Mouse (Mus musculus) lung, adult 2 months (tissue): Measurements from ENCODE around the gene Slc22a5. TPM values are rescaled to one million over a fixed set of nuclear protein-coding genes. Genes with fewer than 3 reads are reported as not detected.

Experiments
- DNase-seq: peaks from one replicate; pipeline ENCODE4 v3.0.0; 2022
- H3K4me1 ChIP-seq: fragments of 200-500 bp; 2 replicates; pipeline ENCODE4 v1.6.1; 2011; ENCODE audit warnings: low read length; ENCODE audit not compliant: control insufficient read depth, insufficient read depth
- H3K4me3 ChIP-seq: fragments of 200-500 bp; replicated peaks from 2 replicates; pipeline ENCODE3; 2011; ENCODE audit warnings: low read depth, mild to moderate bottlenecking, control low read depth, low read length; ENCODE audit errors: extremely low read depth
- CTCF ChIP-seq: fragments of 200-500 bp; IDR thresholded peaks from 2 replicates; pipeline ENCODE4 v1.5.1; 2011; ENCODE audit warnings: mild to moderate bottlenecking, low read length, control low read depth; ENCODE audit not compliant: insufficient read depth
- POLR2A ChIP-seq: fragments of 200-500 bp; IDR thresholded peaks from 2 replicates; pipeline ENCODE4 v1.6.1; 2011; ENCODE audit warnings: low read depth, mild to moderate bottlenecking, control low read depth, low read length, borderline replicate concordance; ENCODE audit errors: extremely low read depth
- WGBS: fragments of 180-500 bp; shearing (Covaris S2); methylation state at CpG from one replicate; pipeline ENCODE4 v1.1.7; 2018; 5-methylcytosine and 5-hydroxymethylcytosine counted together
- polyA plus RNA-seq: library from polyadenylated mRNA; depleted of rRNA; stranded (reverse); fragments of >200 nt; gene quantifications from 2 replicates; pipeline ENCODE4 v1.2.3, GENCODE M21; 2012

Gene Slc22a5
- polyA plus RNA-seq, 1 experiment: 23.0 TPM

DNA sequence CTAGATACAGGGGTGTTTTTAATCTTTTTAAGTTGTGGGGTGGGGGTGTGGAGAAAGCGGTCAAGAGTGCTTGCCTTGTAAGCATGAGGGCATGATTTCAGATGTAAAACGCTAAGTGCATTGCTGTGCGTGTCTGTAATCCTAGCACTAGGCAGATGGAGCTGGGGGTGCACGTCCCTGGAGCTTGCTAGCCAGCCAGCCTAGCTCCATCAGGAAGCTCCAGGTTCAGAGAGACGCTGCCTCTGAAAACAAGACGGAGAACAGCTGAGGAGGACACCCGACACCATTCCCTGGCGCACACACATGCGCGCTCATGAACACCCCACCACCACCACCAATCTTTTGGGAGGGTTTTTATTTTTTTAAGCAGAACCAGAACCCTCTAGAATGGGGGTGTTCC is 48.4 kb downstream of the Slc22a5 start:
- Histone ChIP-seq H3K4me3 (no peak overlapping the region), H3K4me1 (peaks cover 10% of the 10 kb centered on the region; the same call in 1 of the 2 replicates)
- TF ChIP-seq CTCF (no peak), POLR2A (no peak)
- no peak for DNase-seq
- WGBS: 85% methylated on average over 10 of the region's 10 CpGs

DNA sequence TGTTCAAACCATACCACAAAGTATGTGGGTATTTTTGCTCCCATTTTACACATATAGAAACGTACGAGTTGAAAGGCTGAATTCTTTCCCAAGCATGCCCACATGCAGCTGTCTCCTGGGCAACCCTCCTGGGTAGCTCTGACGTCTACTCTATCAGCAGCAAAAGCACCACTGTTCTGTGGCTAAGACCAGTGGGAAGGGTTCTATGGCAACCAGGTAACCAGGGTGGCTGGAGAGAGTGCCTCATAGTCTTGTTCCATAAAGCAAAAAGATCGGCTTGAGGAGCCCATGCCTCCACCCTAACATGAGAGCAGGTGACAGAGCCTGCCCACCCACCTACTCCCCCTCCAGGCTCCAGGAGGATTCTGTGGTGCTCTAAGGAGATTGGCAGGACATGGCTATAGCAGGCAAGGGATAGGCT is 49.3 kb downstream of the Slc22a5 start:
- Histone ChIP-seq H3K4me1 (peaks cover 10% of the 10 kb centered on the region; the same call in 1 of the 2 replicates), H3K4me3 (no peak overlapping the region)
- TF ChIP-seq POLR2A (no peak), CTCF (no peak)
- no peak for DNase-seq
- 70% methylated on average over 4 of the region's 4 CpGs for WGBS

DNA sequence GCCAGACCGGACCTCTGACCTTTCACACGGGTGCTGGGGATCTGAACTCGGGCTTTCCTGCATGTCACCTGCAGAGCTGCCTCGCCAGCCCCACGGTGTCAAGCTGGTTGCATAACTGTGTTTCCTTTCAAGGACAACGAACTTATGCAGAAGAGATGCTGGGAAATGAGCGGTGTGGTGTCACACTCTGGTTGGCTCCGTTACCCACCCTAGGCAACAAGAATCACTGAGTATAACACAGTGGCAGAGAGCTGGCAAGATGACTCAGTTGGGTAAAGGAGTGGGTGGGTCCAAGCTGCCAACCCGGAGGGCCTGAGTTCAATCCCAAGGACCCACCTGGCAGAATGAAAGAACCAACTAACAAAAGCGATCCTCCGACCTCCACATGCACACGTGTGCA is 49.9 kb downstream of the Slc22a5 start:
- Histone ChIP-seq H3K4me1 (peaks cover 10% of the 10 kb centered on the region; the same call in 1 of the 2 replicates), H3K4me3 (no peak overlapping the region)
- 80% methylated on average over 12 of the region's 12 CpGs for WGBS
- no peak for TF ChIP-seq POLR2A
- no peak for TF ChIP-seq CTCF
- no peak for DNase-seq

DNA sequence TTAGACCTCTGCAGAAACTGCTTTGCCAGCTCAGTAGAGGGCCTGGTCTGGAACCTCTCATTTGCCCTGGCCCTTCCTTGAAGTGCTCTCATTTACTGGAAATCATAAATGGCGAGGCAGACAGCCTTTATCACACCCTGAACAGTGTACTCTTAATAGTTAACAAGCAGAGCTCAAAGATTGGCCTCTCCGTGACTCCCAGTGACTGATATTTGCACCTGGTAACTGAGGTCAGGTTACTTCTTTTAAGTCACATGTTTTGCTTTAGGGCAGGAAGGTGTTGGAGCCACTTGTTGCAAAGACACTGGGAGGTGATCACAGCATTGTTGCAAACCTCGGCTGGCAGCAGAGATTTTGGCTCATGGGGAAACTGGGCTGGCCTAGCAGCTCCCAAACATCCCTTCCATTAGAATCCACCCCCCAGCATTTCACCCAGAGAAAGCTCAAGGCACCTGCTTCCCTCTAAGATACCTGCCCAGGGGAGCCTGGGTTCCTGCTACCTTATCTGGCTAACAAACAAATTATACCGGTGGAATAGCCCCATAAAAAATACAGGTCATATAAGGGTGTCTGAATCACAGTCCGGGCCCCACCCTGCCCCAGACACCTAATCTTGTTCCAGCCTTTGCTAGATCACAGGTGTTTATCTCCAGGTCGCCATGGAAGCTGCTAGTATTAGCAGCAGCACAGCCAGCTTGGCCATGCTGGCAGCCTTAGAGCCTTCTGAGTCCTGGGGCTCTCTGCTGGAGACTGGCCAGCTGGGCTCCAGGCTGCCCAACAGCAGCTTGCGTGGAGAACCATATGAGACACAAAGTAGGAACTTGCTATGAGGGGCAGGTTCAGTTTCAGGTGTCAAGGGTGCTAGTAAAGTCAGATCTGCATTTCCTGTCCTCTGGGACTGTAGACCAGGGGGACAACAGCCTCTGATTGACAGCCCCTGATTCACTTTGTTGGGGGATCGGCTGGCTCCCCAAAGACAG is 51.5 kb downstream of the Slc22a5 start:
- no peak for TF ChIP-seq CTCF
- no peak for TF ChIP-seq POLR2A
- DNase-seq: no peak
- Histone ChIP-seq H3K4me1 (0 out of 2 replicates have a peak, but pooled peaks cover 8% of the 10 kb centered on the region), H3K4me3 (no peak overlapping the region)
- 57% methylated on average over 8 of the region's 8 CpGs for whole genome bisulfite sequencing

DNA sequence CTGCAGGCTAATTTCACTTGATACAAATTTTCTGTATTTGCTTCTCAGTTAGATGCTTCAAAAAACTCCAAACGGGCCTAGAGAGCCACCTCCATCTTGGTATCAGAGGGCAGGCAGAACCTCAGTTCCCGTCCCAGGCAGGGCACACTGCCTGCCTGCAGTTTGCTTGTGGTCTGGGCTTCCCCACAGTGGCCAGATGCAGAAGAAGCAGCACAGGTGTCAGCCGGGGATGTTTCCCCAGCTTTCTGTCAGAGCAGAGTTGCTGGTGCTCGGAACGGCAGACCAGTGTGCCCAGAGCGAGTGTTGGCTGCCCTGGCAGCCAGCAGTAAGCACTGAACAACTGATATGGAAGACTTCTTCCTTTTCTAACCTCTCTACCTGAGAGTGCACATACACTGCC is 52.3 kb downstream of the Slc22a5 start:
- no peak for DNase-seq
- WGBS: 79% methylated on average over 6 of the region's 6 CpGs
- Histone ChIP-seq H3K4me1 (0 out of 2 replicates have a peak, but pooled peaks cover 8% of the 10 kb centered on the region), H3K4me3 (no peak overlapping the region)
- TF ChIP-seq POLR2A: no peak
- no peak for TF ChIP-seq CTCF

DNA sequence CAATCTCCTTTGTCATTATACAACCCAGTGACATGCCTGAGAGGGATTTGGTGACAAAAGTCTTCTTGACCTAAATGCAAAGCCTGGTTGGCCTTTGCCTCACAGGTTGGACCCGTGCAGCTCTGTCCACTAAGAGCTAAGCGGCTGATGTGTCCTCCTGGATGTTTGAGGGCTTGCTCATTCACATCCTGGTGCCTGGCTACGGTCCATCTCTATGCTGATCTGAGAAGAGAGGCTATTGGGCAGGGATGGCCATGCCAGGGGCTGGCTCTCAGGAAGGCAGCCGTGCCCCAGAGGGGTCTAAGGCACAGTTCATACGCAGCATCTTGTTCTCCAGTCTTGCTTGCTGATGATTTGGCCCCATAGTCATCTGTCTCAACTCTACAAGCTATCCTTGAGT is 53.7 kb downstream of the Slc22a5 start:
- WGBS: 74% methylated on average over 5 of the region's 5 CpGs
- TF ChIP-seq POLR2A (no peak), CTCF (no peak)
- no peak for DNase-seq
- H3K4me1 ChIP-seq: 0 out of 2 replicates have a peak, but pooled peaks cover 8% of the 10 kb centered on the region
- H3K4me3 ChIP-seq: no peak overlapping the region

DNA sequence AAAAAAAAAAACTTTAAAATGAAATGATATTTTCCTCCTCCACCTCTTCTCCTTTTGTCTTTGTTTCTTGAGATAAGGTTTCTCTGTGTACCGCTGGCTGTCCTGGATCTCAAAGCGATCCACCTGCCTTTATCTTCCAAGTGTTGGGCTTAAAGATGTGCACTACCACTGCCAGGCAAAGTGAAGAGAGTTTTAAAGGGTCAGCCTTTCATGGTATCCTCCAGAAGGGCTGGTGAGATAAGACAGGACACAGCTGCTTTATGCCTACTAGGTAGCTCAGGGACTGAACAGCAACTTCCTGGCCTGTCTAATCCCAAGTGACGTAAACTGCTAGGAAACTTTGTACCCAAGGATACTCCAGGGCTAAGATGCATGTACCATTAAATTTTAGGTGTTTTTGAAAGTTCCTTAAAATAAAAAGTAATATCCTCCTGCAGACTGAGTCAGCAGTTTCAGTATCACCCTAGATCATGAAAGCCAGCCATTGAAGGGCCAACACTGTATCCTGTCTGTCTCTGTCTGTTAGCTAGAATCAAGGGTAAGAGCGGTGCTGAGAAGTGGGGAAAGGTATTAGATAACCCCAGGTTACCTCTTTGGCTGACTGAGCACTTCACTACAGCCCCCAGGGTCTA is 56.0 kb downstream of the Slc22a5 start:
- TF ChIP-seq CTCF: no peak
- TF ChIP-seq POLR2A: no peak
- no peak for DNase-seq
- H3K4me1 ChIP-seq: 0 out of 2 replicates have a peak, but pooled peaks cover 6% of the 10 kb centered on the region
- 83% methylated on average over 4 of the region's 4 CpGs for WGBS
- no peak overlapping the region for H3K4me3 ChIP-seq

DNA sequence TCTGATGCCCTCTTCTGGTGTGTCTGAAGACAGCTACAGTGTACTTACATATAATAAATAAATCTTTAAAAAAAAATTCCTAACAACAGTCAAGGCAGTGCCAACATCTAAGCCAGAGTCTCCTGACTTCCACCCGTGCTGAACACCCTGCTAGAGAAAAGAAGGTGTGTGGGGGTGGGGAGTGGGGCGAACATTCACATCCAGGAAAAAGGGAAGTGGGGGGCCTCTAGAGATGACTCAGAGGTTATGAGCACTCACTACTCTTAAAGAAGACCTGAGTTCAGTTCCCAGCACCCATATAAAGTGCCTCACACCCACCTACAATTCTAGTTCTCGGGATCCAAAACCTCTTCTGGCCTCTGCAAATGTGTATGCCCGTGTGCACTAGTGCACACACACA is 66.1 kb downstream of the Slc22a5 start:
- DNase-seq: no peak
- Histone ChIP-seq H3K4me1 (peaks cover 8% of the 10 kb centered on the region), H3K4me3 (no peak overlapping the region)
- TF ChIP-seq POLR2A (no peak), CTCF (no peak)
- WGBS: 66% methylated on average over 4 of the region's 4 CpGs

DNA sequence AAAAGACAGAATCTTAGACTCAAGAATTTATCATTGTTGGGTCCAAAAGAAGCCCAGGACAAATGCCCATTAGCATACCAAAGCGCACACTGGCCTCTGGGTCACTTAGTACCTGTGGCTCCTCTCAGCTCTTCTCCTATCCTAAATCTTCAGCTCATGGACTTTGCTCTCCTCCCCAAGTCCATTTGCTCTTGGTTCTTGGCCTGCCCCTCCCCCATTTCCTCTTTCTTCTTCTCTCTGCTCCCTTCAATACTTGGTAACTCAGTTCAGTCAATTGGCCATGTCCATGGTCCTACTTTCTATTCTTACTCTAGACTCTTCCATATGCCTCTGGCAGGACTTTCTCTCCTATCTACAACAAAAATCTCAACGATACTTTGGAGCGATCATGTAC is 69.5 kb downstream of the Slc22a5 start:
- Histone ChIP-seq H3K4me1 (peaks cover 17% of the 10 kb centered on the region), H3K4me3 (no peak overlapping the region)
- TF ChIP-seq POLR2A (no peak), CTCF (no peak)
- WGBS: 88% methylated on average over 3 of the region's 3 CpGs
- no peak for DNase-seq
